Mouse (Mus musculus): Measurements from ENCODE around the gene Wdr89.

DNA sequence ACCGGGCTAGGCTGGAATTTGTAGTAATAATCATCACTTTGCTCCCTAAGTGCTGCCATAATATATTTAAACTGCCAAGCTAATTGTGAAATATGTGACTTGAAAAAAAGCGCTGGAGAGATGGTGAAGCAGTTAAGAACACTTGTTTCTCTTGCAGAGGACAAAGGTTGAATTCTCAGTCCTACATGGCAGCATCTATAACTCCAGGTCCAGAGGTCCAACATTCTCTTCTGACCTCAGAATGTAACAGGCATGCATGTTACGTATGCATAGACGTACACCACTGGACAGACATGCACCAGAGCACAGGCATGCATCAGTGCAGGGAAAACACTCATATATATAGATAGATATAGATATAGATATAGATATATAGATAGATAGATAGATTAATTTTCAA lies 9.1 kb upstream of the Wdr89 start:
- no peak for TF ChIP-seq CTCF (IDR thresholded peaks at IDR 0.05; ENCODE audit: insufficient read depth, low read depth, low read length)
- no peak for TF ChIP-seq POLR2A (IDR thresholded peaks at IDR 0.05; ENCODE audit: insufficient read depth, low read depth, low read length)

All from olfactory bulb, adult 2 months (tissue).